Mouse (Mus musculus) MEL (cell line): Measurements from ENCODE around the gene Rcan1. TPM values are rescaled to one million over a fixed set of nuclear protein-coding genes. Genes with fewer than 3 reads are reported as not detected.

Source experiments
- DNase-seq: peaks from one replicate; pipeline ENCODE4 v3.0.0; 2011; ENCODE audit warnings: low read depth, low spot score
- H3K27ac ChIP-seq: 2 replicates; pipeline ENCODE4 v1.5.1; 2012; ENCODE audit warnings: low read depth, mild to moderate bottlenecking, control low read depth, low read length, moderate library complexity; ENCODE audit not compliant: control insufficient read depth
- H3K27me3 ChIP-seq, 2 experiments: fragments of 150-350 bp in 1 of 2; sonication (generic) in 1 of 2; 2 replicates each; pipeline ENCODE4 v1.6.1; 2012; ENCODE audit warnings: low read length in 2 of 2, mild to moderate bottlenecking in 2 of 2, improper control_type of control experiment in 1 of 2, moderate library complexity in 1 of 2; ENCODE audit not compliant: insufficient read depth in 2 of 2, control insufficient read depth in 1 of 2
- H3K36me3 ChIP-seq, 2 experiments: 2 replicates each; pipeline ENCODE4 v1.6.1; 2012 to 2014; ENCODE audit warnings: low read length in 2 of 2, improper control_type of control experiment in 1 of 2, inconsistent platforms in 1 of 2, mild to moderate bottlenecking in 1 of 2; ENCODE audit not compliant: insufficient read depth in 2 of 2, control insufficient read depth in 1 of 2
- H3K4me1 ChIP-seq, 2 experiments: fragments of 150-350 bp in 1 of 2; sonication (generic) in 1 of 2; 2 replicates each; pipeline ENCODE4 v1.6.1; 2012; ENCODE audit warnings: low read length in 2 of 2, improper control_type of control experiment in 1 of 2, mild to moderate bottlenecking in 1 of 2; ENCODE audit not compliant: insufficient read depth in 2 of 2, control insufficient read depth in 1 of 2
- H3K4me3 ChIP-seq, 2 experiments: fragments of 150-350 bp in 1 of 2; sonication (generic) in 1 of 2; 2 replicates each; pipeline ENCODE4 v1.5.1; 2012; ENCODE audit warnings: low read depth in 2 of 2, low read length in 2 of 2, mild to moderate bottlenecking in 2 of 2, moderate library complexity in 2 of 2, control low read depth in 1 of 2, improper control_type of control experiment in 1 of 2; ENCODE audit not compliant: control insufficient read depth in 1 of 2, insufficient read depth in 1 of 2
- H3K79me2 ChIP-seq: 2 replicates; pipeline ENCODE4 v1.6.1; 2012; ENCODE audit warnings: mild to moderate bottlenecking, low read length, moderate library complexity; ENCODE audit not compliant: control insufficient read depth, poor library complexity, insufficient read depth
- H3K9ac ChIP-seq: 2 replicates; pipeline ENCODE4 v1.6.1; 2012; ENCODE audit warnings: low read depth, mild to moderate bottlenecking, control low read depth, low read length, moderate library complexity; ENCODE audit not compliant: control insufficient read depth, poor library complexity, severe bottlenecking
- H3K9me3 ChIP-seq: fragments of 150-350 bp; sonication (generic); replicated peaks from 2 replicates; pipeline ENCODE4 v1.6.1; 2012; ENCODE audit warnings: mild to moderate bottlenecking, low read length, improper control_type of control experiment, moderate library complexity; ENCODE audit not compliant: insufficient read depth
- BHLHE40 ChIP-seq: IDR thresholded peaks from 2 replicates; pipeline ENCODE4 v1.6.1; 2012; ENCODE audit warnings: low read depth, mild to moderate bottlenecking, inconsistent platforms, low read length, improper control_type of control experiment, borderline replicate concordance
- CHD1 ChIP-seq: IDR thresholded peaks from 2 replicates; pipeline ENCODE4 v1.6.1; 2012; ENCODE audit warnings: low read depth, mild to moderate bottlenecking, inconsistent platforms, low read length, improper control_type of control experiment
- CTCF ChIP-seq, 3 experiments: IDR thresholded peaks in 2 of 3; conservative IDR thresholded peaks in 1 of 3; 2 replicates each; pipeline ENCODE4 v1.5.1; 2011 to 2012; ENCODE audit warnings: low read length in 3 of 3, low read depth in 2 of 3, mild to moderate bottlenecking in 2 of 3, improper control_type of control experiment in 1 of 3, inconsistent platforms in 1 of 3, mixed read lengths in 1 of 3, moderate library complexity in 1 of 3; ENCODE audit not compliant: control insufficient read depth in 1 of 3, insufficient read depth in 1 of 3, poor library complexity in 1 of 3, severe bottlenecking in 1 of 3
- ELF1 ChIP-seq: IDR thresholded peaks from 2 replicates; pipeline ENCODE4 v1.6.1; 2014; ENCODE audit warnings: low read depth, mild to moderate bottlenecking, inconsistent platforms, low read length, improper control_type of control experiment, moderate library complexity
- EP300 ChIP-seq, 2 experiments: IDR thresholded peaks; 2 replicates each; pipeline ENCODE4 v1.6.1; 2011; ENCODE audit warnings: improper control_type of control experiment in 2 of 2, low read length in 2 of 2, low read depth in 1 of 2, mild to moderate bottlenecking in 1 of 2
- ETS1 ChIP-seq: IDR thresholded peaks from 2 replicates; pipeline ENCODE4 v1.6.1; 2012; ENCODE audit warnings: low read depth, mild to moderate bottlenecking, inconsistent platforms, low read length, improper control_type of control experiment, moderate library complexity
- GABPA ChIP-seq: IDR thresholded peaks from 2 replicates; pipeline ENCODE4 v1.6.1; 2012; ENCODE audit warnings: low read depth, mild to moderate bottlenecking, inconsistent platforms, low read length, improper control_type of control experiment, moderate library complexity
- GATA1 ChIP-seq: IDR thresholded peaks from 2 replicates; pipeline ENCODE4 v1.6.1; 2011; ENCODE audit warnings: low read depth, low read length, improper control_type of control experiment
- JUND ChIP-seq: IDR thresholded peaks from 2 replicates; pipeline ENCODE4 v1.6.1; 2011; ENCODE audit warnings: low read depth, mild to moderate bottlenecking, improper control_type of control experiment, low read length
- MXI1 ChIP-seq: IDR thresholded peaks from 2 replicates; pipeline ENCODE4 v1.6.1; 2011; ENCODE audit warnings: mild to moderate bottlenecking, low read depth, low read length, improper control_type of control experiment
- MYC ChIP-seq: IDR thresholded peaks from 2 replicates; pipeline ENCODE4 v1.6.1; 2011; ENCODE audit warnings: low read depth, mild to moderate bottlenecking, low read length, improper control_type of control experiment, moderate library complexity
- POLR2AphosphoS2 ChIP-seq: IDR thresholded peaks from 2 replicates; pipeline ENCODE4 v1.6.1; 2011; ENCODE audit warnings: low read length, improper control_type of control experiment
- RAD21 ChIP-seq: IDR thresholded peaks from 2 replicates; pipeline ENCODE4 v1.6.1; 2011; ENCODE audit warnings: mild to moderate bottlenecking, low read depth, low read length, improper control_type of control experiment
- TAL1 ChIP-seq: IDR thresholded peaks from 2 replicates; pipeline ENCODE4 v1.6.1; 2012; ENCODE audit warnings: mild to moderate bottlenecking, inconsistent platforms, low read length, moderate library complexity, mixed read lengths
- TCF12 ChIP-seq: IDR thresholded peaks from 2 replicates; pipeline ENCODE4 v1.6.1; 2014; ENCODE audit warnings: low read depth, mild to moderate bottlenecking, inconsistent platforms, low read length, improper control_type of control experiment, moderate library complexity
- UBTF ChIP-seq: IDR thresholded peaks from 2 replicates; pipeline ENCODE4 v1.6.1; 2012; ENCODE audit warnings: low read depth, mild to moderate bottlenecking, inconsistent platforms, low read length, improper control_type of control experiment, moderate library complexity, borderline replicate concordance; ENCODE audit not compliant: insufficient read depth
- USF1 ChIP-seq: IDR thresholded peaks from 2 replicates; pipeline ENCODE4 v1.6.1; 2014; ENCODE audit warnings: low read depth, mild to moderate bottlenecking, inconsistent platforms, low read length, improper control_type of control experiment, moderate library complexity
- ZC3H11A ChIP-seq: IDR thresholded peaks from 2 replicates; pipeline ENCODE4 v1.6.1; 2012; ENCODE audit warnings: low read depth, mild to moderate bottlenecking, inconsistent platforms, low read length, improper control_type of control experiment
- ZKSCAN1 ChIP-seq: IDR thresholded peaks from 2 replicates; pipeline ENCODE4 v1.6.1; 2012; ENCODE audit warnings: low read depth, mild to moderate bottlenecking, inconsistent platforms, low read length, improper control_type of control experiment, moderate library complexity
- ZMIZ1 ChIP-seq: IDR thresholded peaks from 2 replicates; pipeline ENCODE4 v1.6.1; 2012; ENCODE audit warnings: low read depth, mild to moderate bottlenecking, inconsistent platforms, low read length, improper control_type of control experiment, moderate library complexity
- polyA plus RNA-seq, 2 experiments: library from polyadenylated mRNA; stranded (reverse) in 1 of 2; unstranded in 1 of 2; fragments of >175 nt in 1 of 2; fragments of >200 nt in 1 of 2; gene quantifications; 2 replicates each; pipeline versions ENCODE4 v1.2.1 to v1.2.4; 2012; ENCODE audit warnings: low replicate concordance in 2 of 2, low read depth in 1 of 2; ENCODE audit not compliant: insufficient read length in 2 of 2, insufficient read depth in 1 of 2, missing spikeins in 1 of 2
- total RNA-seq: library from RNA; depleted of rRNA; stranded (reverse); fragments of 300-350 nt; gene quantifications from 2 replicates; pipeline ENCODE4 v1.2.3, GENCODE M21; 2012

Rcan1 gene
- total and polyA plus RNA-seq, 3 experiments, result 9.5 to 14.6 TPM; not detected in 1

DNA sequence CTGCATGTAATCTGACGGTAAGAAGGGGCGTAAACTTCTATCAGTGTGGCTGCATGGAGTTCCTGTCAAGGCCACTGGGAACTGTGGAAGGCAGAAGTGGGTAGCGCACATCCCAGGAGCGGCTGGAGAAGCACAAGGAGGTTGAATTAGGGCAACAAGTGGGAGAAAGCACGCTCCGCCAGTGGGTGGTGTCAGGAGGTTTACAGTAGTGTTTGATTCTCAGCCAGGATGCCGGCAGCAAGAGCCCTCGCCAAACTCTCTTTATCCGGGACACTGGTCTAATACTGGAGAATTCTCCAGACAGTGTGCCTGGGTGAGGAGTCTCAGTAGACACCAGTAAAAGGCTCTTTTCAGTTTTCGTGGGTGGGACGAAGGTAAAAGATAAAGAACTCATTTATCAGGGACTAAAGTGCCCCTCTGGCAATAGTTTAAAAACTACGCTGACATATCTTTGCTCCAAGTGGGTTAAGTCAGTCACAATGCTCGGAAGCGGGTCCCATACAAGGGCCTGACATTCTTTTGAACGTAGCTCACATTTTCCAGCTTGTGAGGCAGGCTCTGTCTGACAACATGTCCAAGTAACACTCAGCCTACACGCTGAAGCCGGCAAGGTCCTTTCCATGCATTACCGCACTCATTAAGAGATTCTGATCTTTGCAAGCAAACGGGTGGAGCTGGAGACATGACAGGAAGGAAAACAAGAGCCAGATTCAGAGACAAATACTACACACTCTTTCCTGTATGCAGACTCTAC is 42.3 kb downstream of the Rcan1 start:
- no peak overlapping the region for H3K27ac ChIP-seq
- no peak for TF ChIP-seq UBTF
- TF ChIP-seq TAL1, result no peak
- no peak for TF ChIP-seq TCF12
- TF ChIP-seq ZMIZ1, result no peak
- TF ChIP-seq CHD1, result no peak
- TF ChIP-seq GABPA, result no peak
- no peak for TF ChIP-seq MYC
- no peak for TF ChIP-seq MXI1
- no peak for TF ChIP-seq USF1
- no peak for TF ChIP-seq JUND
- no peak for TF ChIP-seq ETS1
- TF ChIP-seq POLR2AphosphoS2, result no peak
- TF ChIP-seq ZC3H11A, result no peak
- no peak for TF ChIP-seq EP300 (IDR thresholded peaks at IDR 0.05; ENCODE audit: low read depth in 1 of 2, low read length in 2 of 2)
- no peak for TF ChIP-seq RAD21
- TF ChIP-seq CTCF (IDR thresholded peaks at IDR 0.05 in 2 of 3, conservative IDR thresholded peaks at IDR 0.05 in 1 of 3; ENCODE audit: control insufficient read depth in 1 of 3, insufficient read depth in 1 of 3, low read depth in 2 of 3, low read length in 3 of 3, poor library complexity in 1 of 3, severe bottlenecking in 1 of 3), result no peak
- TF ChIP-seq GATA1, result no peak
- no peak for TF ChIP-seq BHLHE40
- no peaks in the 10 kb centered on the region for H3K79me2 ChIP-seq
- no peaks in the 10 kb centered on the region for H3K27me3 ChIP-seq
- 0 out of 4 replicates have a peak, but pooled peaks cover 0 to 6% of the 10 kb centered on the region in 2 experiments for H3K4me1 ChIP-seq
- no peak overlapping the region for H3K9ac ChIP-seq
- no peak overlapping the region for H3K4me3 ChIP-seq
- H3K9me3 ChIP-seq, result no peaks in the 10 kb centered on the region
- H3K36me3 ChIP-seq, result peaks cover 0 to 3% of the 10 kb centered on the region in 2 experiments; a peak in 2 of 4 replicates
- DNase-seq, result peak; percentile 10

DNA sequence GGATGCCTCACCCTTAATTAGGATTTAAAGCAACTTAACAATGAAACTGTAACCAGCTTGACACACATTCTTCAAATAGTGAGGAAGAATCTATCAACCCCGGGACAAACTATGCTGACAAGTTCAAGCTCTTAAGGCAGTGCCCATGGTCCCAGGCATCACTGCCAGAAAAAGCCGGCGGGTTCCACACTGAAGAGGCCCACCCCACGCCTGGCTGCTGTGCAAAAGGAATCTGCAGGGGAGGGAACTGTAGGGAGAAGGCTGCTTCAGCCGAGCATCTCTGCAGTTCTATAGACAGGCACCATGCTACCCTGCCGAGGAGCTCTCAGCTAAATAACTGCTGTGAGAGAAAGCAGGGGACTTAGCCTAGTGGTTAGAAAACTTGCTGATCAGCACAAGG is 44.0 kb downstream of the Rcan1 start:
- no peaks in the 10 kb centered on the region for H3K79me2 ChIP-seq
- H3K9me3 ChIP-seq, result no peaks in the 10 kb centered on the region
- H3K4me3 ChIP-seq, result no peak overlapping the region
- 0 out of 4 replicates have a peak, but pooled peaks cover 0 to 2% of the 10 kb centered on the region in 2 experiments for H3K4me1 ChIP-seq
- no peak overlapping the region for H3K27ac ChIP-seq
- DNase-seq, result no peak
- H3K27me3 ChIP-seq, result no peaks in the 10 kb centered on the region
- TF ChIP-seq CHD1, result no peak
- TF ChIP-seq ZC3H11A, result no peak
- TF ChIP-seq ZKSCAN1, result no peak
- TF ChIP-seq ELF1, result no peak
- TF ChIP-seq, all 39 proteins: peak for 0
- no peak overlapping the region for H3K9ac ChIP-seq
- H3K36me3 ChIP-seq, result no peaks in the 10 kb centered on the region
